Mouse (Mus musculus) midbrain, embryonic 11.5 days (tissue): ENCODE results near the gene Rp2. TPM values are rescaled to one million over a fixed set of nuclear protein-coding genes. Genes with fewer than 3 reads are reported as not detected.
"Not testable (repeated sequence)": the region's sequence is repeated elsewhere in the genome, so short reads cannot be mapped to it uniquely, and the experiment has no call there.

Experiments used
- ATAC-seq: fragments of 200-750 bp; cut with Nextera tagmentation; 2 replicates; pipeline ENCODE4 v1.8.0; 2017; ENCODE audit warnings: moderate TSS enrichment, moderate library complexity; ENCODE audit not compliant: low FRiP score
- DNase-seq: peaks from one replicate; pipeline ENCODE4 v3.0.0; 2015; ENCODE audit warnings: low spot score; ENCODE audit errors: missing footprints
- H3K27ac ChIP-seq: fragments of 300-500 bp; sonication (generic); 2 replicates; pipeline ENCODE4 v1.5.1; 2014; ENCODE audit warnings: low read depth, low read length
- H3K27me3 ChIP-seq: fragments of 300-500 bp; sonication (generic); 2 replicates; pipeline ENCODE4 v1.6.1; 2014; ENCODE audit warnings: mild to moderate bottlenecking, low read length, moderate library complexity, mixed read lengths; ENCODE audit not compliant: control insufficient read depth, insufficient read depth
- H3K36me3 ChIP-seq: fragments of 300-500 bp; sonication (generic); 2 replicates; pipeline ENCODE4 v1.6.1; 2014; ENCODE audit warnings: mild to moderate bottlenecking, low read length, moderate library complexity, mixed read lengths; ENCODE audit not compliant: control insufficient read depth, insufficient read depth
- H3K4me1 ChIP-seq: fragments of 300-500 bp; sonication (generic); 2 replicates; pipeline ENCODE4 v1.6.1; 2014; ENCODE audit warnings: low read length; ENCODE audit not compliant: control insufficient read depth, insufficient read depth
- H3K4me2 ChIP-seq: fragments of 300-500 bp; sonication (generic); 2 replicates; pipeline ENCODE4 v1.6.1; 2014; ENCODE audit warnings: mild to moderate bottlenecking, moderate library complexity
- H3K4me3 ChIP-seq: fragments of 300-500 bp; sonication (generic); 2 replicates; pipeline ENCODE4 v1.5.1; 2014; ENCODE audit warnings: low read depth, low read length
- H3K9ac ChIP-seq: fragments of 300-500 bp; sonication (generic); 2 replicates; pipeline ENCODE4 v1.6.1; 2014; ENCODE audit warnings: low read length
- H3K9me3 ChIP-seq: fragments of 300-500 bp; sonication (generic); 2 replicates; pipeline ENCODE4 v1.6.1; 2016; ENCODE audit warnings: low read length; ENCODE audit not compliant: control insufficient read depth
- WGBS: fragments of 180-500 bp; shearing (Covaris S2); extraction: QIAGEN DNeasy Blood & Tissue Kit; methylation state at CpG from one replicate; pipeline ENCODE4 v1.1.7; 2014; 5-methylcytosine and 5-hydroxymethylcytosine counted together
- polyA plus RNA-seq: library from polyadenylated mRNA; unstranded; fragments of >200 nt; fragmentation: Nextera tagmentation; extraction: Ambion mirVana; gene quantifications from 2 replicates; pipeline ENCODE4 v1.2.1, GENCODE M21; 2014

Rp2 gene
- polyA plus RNA-seq = 21.7 and 25.7 TPM in 2 replicates

DNA sequence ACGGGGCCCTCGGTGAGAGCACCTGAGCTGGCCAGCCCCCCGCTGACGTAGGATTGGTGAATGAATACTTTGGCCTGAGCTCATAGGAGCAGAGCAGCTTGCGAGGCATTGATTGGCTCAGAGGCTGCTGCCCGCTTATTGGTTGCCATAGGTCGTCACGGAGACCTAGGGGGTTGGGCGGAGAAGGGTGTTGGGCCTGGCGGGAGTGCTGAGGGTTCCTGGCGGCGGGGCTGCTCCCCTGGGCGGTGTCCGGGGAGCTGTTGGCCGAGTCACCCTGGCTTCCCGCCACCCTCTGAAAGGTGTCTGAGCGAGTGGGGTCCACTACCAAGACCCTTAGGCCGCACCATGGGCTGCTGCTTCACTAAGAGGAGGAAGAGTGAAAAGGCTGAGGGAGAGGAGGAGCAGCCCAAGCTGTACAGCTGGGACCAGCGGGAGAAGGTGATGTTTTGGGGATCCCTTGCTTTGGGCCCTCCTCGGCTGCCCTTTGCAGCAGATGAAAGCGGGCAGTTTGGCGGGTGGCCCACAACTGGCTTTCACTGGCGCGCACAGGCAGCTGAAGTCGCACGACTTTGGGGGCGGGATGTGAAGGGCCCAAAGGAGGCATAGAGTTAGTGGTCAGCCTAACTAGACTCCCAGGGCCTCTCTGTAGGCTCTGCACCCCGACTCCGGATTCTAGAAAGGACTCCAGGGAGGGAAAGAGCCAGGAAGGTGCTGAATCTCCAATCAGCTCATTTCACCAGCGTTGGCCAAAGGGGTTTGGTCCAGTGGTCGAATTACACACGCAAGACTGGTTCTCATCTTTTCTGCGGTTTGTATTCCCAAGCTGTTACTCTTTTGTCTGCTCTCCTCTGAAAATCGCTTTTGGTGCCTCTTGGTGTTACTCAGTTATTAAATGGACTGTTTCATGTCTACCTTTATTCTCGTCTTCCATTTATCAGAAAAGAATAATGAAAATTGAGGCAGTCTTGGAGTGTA lies at the start of gene Rp2:
Gene Rp2, plus strand, starts transcription at position 91 of the 975 bp plus-strand sequence.
- Histone ChIP-seq H3K9ac (peak within 1 kb of the TSS; percentile 74), H3K4me3 (peak within 1 kb of the TSS; percentile 61), H3K27ac (no peak within 1 kb of the TSS), H3K27me3 (no peaks in the 10 kb centered on the region), H3K4me1 (no peaks in the 10 kb centered on the region), H3K9me3 (no peaks in the 10 kb centered on the region), H3K36me3 (no peaks in the 10 kb centered on the region), H3K4me2 (peak within 1 kb of the TSS; percentile 48)
- DNase-seq (peak; percentile 93), ATAC-seq (peak; percentile 100)
- 17% methylated on average over 35 of the region's 35 CpGs for WGBS

DNA sequence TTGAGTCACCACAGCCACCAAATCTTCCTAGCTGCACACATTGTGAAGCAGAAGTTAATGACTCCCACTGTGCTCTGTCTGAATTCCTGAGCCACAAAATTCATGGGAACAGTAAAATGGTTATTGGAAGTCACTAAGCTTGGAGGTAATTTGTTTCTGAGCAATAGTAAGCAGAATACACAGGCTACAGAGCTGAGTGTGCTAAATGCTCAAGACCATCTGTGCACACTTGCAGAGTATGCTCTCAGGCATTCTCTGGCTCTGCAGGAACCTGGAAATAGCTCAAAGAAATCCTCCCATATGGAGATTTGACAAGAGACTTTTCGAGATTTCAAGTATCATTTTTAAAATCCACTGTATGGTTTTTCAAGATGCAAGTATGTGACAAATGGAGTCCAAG lies 31.5 kb upstream of the Rp2 start:
- ATAC-seq = no peak
- H3K9ac ChIP-seq = no peak overlapping the region
- no peak for DNase-seq
- H3K36me3 ChIP-seq = no peaks in the 10 kb centered on the region
- no peak overlapping the region for H3K4me2 ChIP-seq
- H3K27ac ChIP-seq = no peak overlapping the region
- 77% methylated on average over 1 of the region's 1 CpGs for WGBS
- H3K4me1 ChIP-seq = no peaks in the 10 kb centered on the region
- H3K4me3 ChIP-seq = no peak overlapping the region
- no peaks in the 10 kb centered on the region for H3K27me3 ChIP-seq
- no peaks in the 10 kb centered on the region for H3K9me3 ChIP-seq

DNA sequence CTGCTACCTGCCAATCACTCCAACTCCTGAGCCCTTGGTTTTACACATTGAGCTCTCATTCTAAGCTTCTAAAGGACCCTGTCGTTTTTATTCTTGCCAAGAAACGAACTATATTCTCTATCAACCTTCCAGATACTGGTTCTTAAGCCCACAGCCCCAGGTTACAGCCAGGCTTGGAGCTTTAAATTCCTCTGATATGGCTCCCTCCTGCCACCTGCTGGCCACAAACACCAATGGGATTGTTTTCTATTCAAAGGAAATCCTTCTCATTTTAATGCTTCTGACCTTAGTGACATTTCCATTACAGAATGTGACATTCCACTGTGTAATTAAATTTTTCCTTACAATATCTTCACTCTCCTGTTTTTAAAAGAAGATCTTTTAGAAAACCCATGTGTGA lies 28.6 kb upstream of the Rp2 start:
- Histone ChIP-seq H3K4me2 (no peak overlapping the region), H3K27me3 (no peaks in the 10 kb centered on the region), H3K9me3 (no peaks in the 10 kb centered on the region), H3K36me3 (no peaks in the 10 kb centered on the region), H3K4me1 (no peaks in the 10 kb centered on the region), H3K4me3 (no peak overlapping the region), H3K9ac (no peak overlapping the region), H3K27ac (no peak overlapping the region)
- WGBS = 16% methylated on average over 2 of the region's 2 CpGs
- ATAC-seq = no peak
- DNase-seq = peak; percentile 88

DNA sequence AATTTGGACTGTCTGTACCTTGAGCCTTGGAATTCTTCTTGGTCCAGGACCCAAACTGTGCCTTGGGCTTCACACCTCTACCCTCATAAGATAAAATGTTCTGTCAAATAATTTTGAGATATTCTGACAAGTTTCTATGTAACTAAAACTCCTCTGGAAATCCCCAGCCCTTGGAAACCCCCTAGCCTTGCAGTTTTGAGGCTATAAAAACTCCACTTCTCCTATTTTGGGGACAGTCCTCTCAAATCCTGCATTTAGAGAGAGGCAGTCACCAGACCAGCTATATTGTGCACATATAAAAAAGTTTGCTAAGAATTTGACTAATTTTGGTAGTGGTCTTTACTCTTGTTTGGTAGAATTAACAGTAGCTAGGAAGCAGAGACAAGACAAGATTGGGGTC lies 19.3 kb upstream of the Rp2 start:
- H3K9me3 ChIP-seq = no peaks in the 10 kb centered on the region
- ATAC-seq (no peak), DNase-seq (no peak)
- no peaks in the 10 kb centered on the region for H3K4me1 ChIP-seq
- no peak overlapping the region for H3K27ac ChIP-seq
- H3K4me3 ChIP-seq = no peak overlapping the region
- no peak overlapping the region for H3K9ac ChIP-seq
- no peaks in the 10 kb centered on the region for H3K36me3 ChIP-seq
- H3K4me2 ChIP-seq = no peak overlapping the region
- H3K27me3 ChIP-seq = no peaks in the 10 kb centered on the region

DNA sequence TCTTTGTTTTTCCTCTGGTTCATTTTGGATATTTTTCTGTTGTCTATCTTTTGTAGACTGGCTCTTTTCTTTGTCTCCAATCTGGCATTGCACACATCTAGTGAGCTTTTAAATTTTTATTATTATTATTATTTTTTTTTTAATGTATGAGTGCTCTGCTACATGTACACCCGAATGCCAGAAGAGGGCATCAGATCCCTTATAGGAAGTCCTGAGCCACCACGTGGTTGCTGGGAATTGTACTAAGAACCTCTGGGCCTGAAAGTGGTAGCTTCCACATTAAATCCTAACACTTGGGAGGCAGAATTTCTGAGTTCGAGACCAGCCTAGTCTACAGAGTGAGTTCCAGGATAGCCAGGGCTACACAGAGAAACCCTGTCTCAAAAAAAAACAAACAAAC lies 17.9 kb upstream of the Rp2 start:
- 62% methylated on average over 3 of the region's 3 CpGs for WGBS
- Histone ChIP-seq H3K9ac (no peak overlapping the region), H3K4me2 (no peak overlapping the region), H3K9me3 (no peaks in the 10 kb centered on the region), H3K27ac (no peak overlapping the region), H3K4me3 (no peak overlapping the region), H3K27me3 (no peaks in the 10 kb centered on the region), H3K4me1 (no peaks in the 10 kb centered on the region), H3K36me3 (no peaks in the 10 kb centered on the region)
- no peak for ATAC-seq
- no peak for DNase-seq

DNA sequence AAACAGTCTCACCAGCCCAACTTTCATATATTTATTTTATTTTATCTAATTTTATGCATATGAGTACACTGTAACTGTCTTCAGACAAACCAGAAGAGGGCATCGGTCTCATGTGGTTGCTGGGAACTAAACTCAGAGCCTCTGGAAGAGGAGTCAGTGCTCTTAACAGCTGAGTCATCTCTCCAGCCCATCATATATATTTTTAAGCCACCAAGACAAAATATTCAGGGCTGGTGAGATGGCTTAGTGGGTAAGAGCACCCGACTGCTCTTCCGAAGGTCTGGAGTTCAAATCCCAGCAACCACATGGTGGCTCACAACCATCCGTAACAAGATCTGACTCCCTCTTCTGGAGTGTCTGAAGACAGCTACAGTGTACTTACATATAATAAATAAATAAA lies 14.0 kb upstream of the Rp2 start:
- not testable (repeated sequence) for H3K4me2 ChIP-seq, H3K36me3 ChIP-seq, H3K4me3 ChIP-seq, H3K4me1 ChIP-seq, H3K9ac ChIP-seq, H3K27me3 ChIP-seq, H3K9me3 ChIP-seq, ATAC-seq, DNase-seq, H3K27ac ChIP-seq
- 95% methylated on average over 3 of the region's 4 CpGs for WGBS

DNA sequence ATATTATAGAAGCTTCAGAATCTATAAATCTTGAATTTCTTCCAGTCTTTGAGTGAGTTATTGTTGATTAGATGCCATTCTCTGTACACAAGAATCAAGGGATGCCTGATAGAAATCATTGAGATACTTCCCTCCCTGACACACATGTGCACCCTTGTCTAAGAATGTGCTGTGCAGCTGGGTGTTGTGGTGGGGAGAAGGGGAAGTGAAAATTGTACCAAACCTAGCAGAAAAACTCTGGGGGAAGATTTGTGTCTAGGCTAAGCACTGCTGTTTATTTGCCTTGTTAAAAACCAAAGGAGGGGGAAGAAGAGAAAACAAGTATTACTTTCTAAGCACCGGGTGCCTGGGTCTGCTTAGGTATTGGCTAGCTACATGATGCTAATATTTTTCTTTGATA lies 9.0 kb upstream of the Rp2 start:
- H3K27me3 ChIP-seq = no peaks in the 10 kb centered on the region
- H3K4me3 ChIP-seq = no peak overlapping the region
- DNase-seq = no peak
- H3K4me2 ChIP-seq = no peak overlapping the region
- ATAC-seq = no peak
- no peaks in the 10 kb centered on the region for H3K36me3 ChIP-seq
- no peaks in the 10 kb centered on the region for H3K4me1 ChIP-seq
- no peaks in the 10 kb centered on the region for H3K9me3 ChIP-seq
- WGBS = 96% methylated on average over 1 of the region's 1 CpGs
- no peak overlapping the region for H3K27ac ChIP-seq
- H3K9ac ChIP-seq = no peak overlapping the region

DNA sequence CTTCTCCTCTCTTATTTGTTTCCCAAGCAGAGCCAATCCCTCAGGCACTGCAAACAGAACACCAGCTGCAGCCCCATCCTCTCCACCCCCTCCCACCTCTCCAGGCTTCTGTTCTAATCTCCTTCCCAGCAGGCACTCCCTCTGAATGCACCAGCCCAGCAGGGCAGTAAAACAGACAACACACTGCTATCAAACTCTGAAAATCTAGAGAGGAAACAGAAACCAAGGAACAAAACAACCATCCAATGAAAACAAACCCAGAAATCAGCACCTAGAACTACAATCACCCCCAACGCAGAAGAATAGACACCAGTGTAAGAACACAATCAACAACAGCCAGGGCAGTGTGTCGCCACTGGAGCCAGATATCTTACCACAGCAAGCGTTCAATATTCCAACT lies 8.0 kb upstream of the Rp2 start:
- no peak overlapping the region for H3K4me2 ChIP-seq
- no peaks in the 10 kb centered on the region for H3K27me3 ChIP-seq
- 27% methylated on average over 3 of the region's 3 CpGs for WGBS
- H3K27ac ChIP-seq = no peak overlapping the region
- H3K9ac ChIP-seq = no peak overlapping the region
- DNase-seq (no peak), ATAC-seq (peak; percentile 48; the same call in 1 of the 2 replicates)
- H3K36me3 ChIP-seq = no peaks in the 10 kb centered on the region
- H3K4me1 ChIP-seq = no peaks in the 10 kb centered on the region
- no peaks in the 10 kb centered on the region for H3K9me3 ChIP-seq
- H3K4me3 ChIP-seq = no peak overlapping the region

DNA sequence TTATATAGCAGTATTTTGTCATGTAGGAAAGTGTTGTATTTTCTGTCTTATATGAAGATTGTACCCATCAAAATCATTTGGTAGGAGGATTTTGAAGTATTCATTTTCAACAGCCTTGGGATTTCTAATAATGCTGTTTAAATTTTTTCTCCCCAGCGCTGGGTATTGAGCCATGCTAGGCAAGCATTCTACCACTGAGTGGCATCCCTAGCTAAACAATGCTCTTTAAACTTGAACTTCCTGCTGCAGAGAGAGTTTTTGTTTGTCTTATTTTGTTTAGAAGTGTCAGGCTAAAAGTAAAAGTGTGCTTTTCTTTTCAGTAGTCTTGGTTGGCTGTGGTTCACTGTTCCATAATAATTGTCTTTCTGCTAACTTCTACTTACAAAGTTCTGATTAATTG lies 1.8 kb downstream of the Rp2 start:
- no peak overlapping the region for H3K9ac ChIP-seq

More for the DNA sequence above, 1.8 kb downstream of the Rp2 start:
- Histone ChIP-seq H3K27me3 (no peaks in the 10 kb centered on the region), H3K4me3 (peak overlapping the region; percentile 7; the same call in 1 of the 2 replicates), H3K27ac (no peak overlapping the region), H3K36me3 (no peaks in the 10 kb centered on the region), H3K9me3 (no peaks in the 10 kb centered on the region), H3K4me2 (peak overlapping the region; percentile 28), H3K4me1 (no peaks in the 10 kb centered on the region)
- WGBS = 61% methylated on average over 1 of the region's 1 CpGs
- no peak for ATAC-seq
- no peak for DNase-seq
